Mouse (Mus musculus) heart, adult 2 months (tissue): ENCODE measurements at regions not wholly inside any gene's neighbourhood (a gene's known extent, or its start where the extent isn't known, plus 50 kb on each side); places are given as distances from the start of the nearest gene placed in this dataset.
A peak's percentile ranks its signal among the peaks of the same experiment; 100 is the strongest.

ENCODE experiments used
- DNase-seq, 2 experiments: peaks; one replicate each; pipeline ENCODE4 v3.0.0; 2021
- H3K27ac ChIP-seq: fragments of 200-600 bp; 2 replicates; pipeline ENCODE4 v1.8.1; 2022
- H3K27me3 ChIP-seq: fragments of 200-500 bp; 2 replicates; pipeline ENCODE4 v1.6.1; 2012; ENCODE audit warnings: mild to moderate bottlenecking, low read length, inconsistent platforms, mixed read lengths; ENCODE audit not compliant: control insufficient read depth, insufficient read depth
- H3K36me3 ChIP-seq: fragments of 200-500 bp; 2 replicates; pipeline ENCODE4 v1.6.1; 2012; ENCODE audit warnings: low read length, inconsistent platforms; ENCODE audit not compliant: control insufficient read depth, insufficient read depth
- H3K4me1 ChIP-seq: fragments of 200-500 bp; 2 replicates; pipeline ENCODE4 v1.6.1; 2011; ENCODE audit warnings: low read length; ENCODE audit not compliant: control insufficient read depth, insufficient read depth
- H3K4me3 ChIP-seq: fragments of 200-600 bp; 2 replicates; pipeline ENCODE4 v1.8.1; 2022
- H3K79me2 ChIP-seq: fragments of 200-500 bp; replicated peaks from 2 replicates; pipeline ENCODE4 v1.6.1; 2012; ENCODE audit warnings: mild to moderate bottlenecking, inconsistent platforms, low read length, moderate library complexity, mixed read lengths; ENCODE audit not compliant: control insufficient read depth, insufficient read depth
- H3K9ac ChIP-seq: fragments of 200-500 bp; 2 replicates; pipeline ENCODE4 v1.6.1; 2012; ENCODE audit warnings: low read depth, mild to moderate bottlenecking, control low read depth, inconsistent platforms, low read length, mixed read lengths
- CTCF ChIP-seq: fragments of 200-600 bp; IDR thresholded peaks from 2 replicates; pipeline ENCODE4 v1.8.1; 2022; ENCODE audit warnings: antibody characterized with exemption, mild to moderate bottlenecking, moderate library complexity
- EP300 ChIP-seq: fragments of 200-500 bp; IDR thresholded peaks from 2 replicates; pipeline ENCODE4 v1.6.1; 2011; ENCODE audit warnings: low read depth, low read length, control low read depth; ENCODE audit not compliant: insufficient read depth
- POLR2A ChIP-seq: fragments of 200-500 bp; IDR thresholded peaks from 2 replicates; pipeline ENCODE4 v1.6.1; 2011; ENCODE audit warnings: mild to moderate bottlenecking, low read depth, low read length, control low read depth; ENCODE audit not compliant: insufficient read depth
- WGBS: fragments of 180-500 bp; shearing (Covaris S2); methylation state at CpG from one replicate; pipeline ENCODE4 v1.1.7; 2018; 5-methylcytosine and 5-hydroxymethylcytosine counted together
- intact Hi-C: fragments of 180-260 bp; cut with DNase I; formaldehyde crosslinking; loops from one replicate; pipeline ENCODE4 v1.15.1; 2025

GRCm38 (mm10) chr6:49919813-49920170 lies 97.3 kb downstream of the Npy start:
- no peaks in the 10 kb centered on the region for H3K4me1 ChIP-seq
- no peak for TF ChIP-seq EP300
- no peak for TF ChIP-seq POLR2A
- no peak for TF ChIP-seq CTCF
- no peak overlapping the region for H3K9ac ChIP-seq
- no peaks in the 10 kb centered on the region for H3K79me2 ChIP-seq
- 72% methylated on average over 1 of the region's 1 CpGs for WGBS
- no peaks in the 10 kb centered on the region for H3K36me3 ChIP-seq
- H3K4me3 ChIP-seq = no peak overlapping the region
- H3K27ac ChIP-seq = no peak overlapping the region
- H3K27me3 ChIP-seq = no peaks in the 10 kb centered on the region; the same call in 1 of the 2 replicates
- intact Hi-C loops = loop anchor here (1.0 to 10.0 kb wide), 2 partner anchors 185 to 400 kb away; no protein-coding TSS in a partner anchor
- no peak for DNase-seq

- WGBS = 67% methylated on average over 5 of the region's 5 CpGs
- Histone ChIP-seq H3K4me3 (no peak overlapping the region), H3K27me3 (no peaks in the 10 kb centered on the region; the same call in 1 of the 2 replicates), H3K9ac (no peak overlapping the region), H3K36me3 (no peaks in the 10 kb centered on the region), H3K79me2 (no peaks in the 10 kb centered on the region), H3K4me1 (no peaks in the 10 kb centered on the region), H3K27ac (no peak overlapping the region)
- no peak for DNase-seq
- intact Hi-C loops = loop anchor here (10.0 kb wide), 1 partner anchor 181 kb away; no protein-coding TSS in a partner anchor
- TF ChIP-seq EP300 = no peak
- TF ChIP-seq POLR2A = no peak
- no peak for TF ChIP-seq CTCF
Measured at GRCm38 (mm10) chr6:49924296-49924695, 101.8 kb downstream of the Npy start.

GRCm38 (mm10) chr6:49928075-49928474 lies 105.6 kb downstream of the Npy start:
- Histone ChIP-seq H3K79me2 (no peaks in the 10 kb centered on the region), H3K4me1 (no peaks in the 10 kb centered on the region), H3K27ac (no peak overlapping the region), H3K4me3 (no peak overlapping the region), H3K27me3 (no peaks in the 10 kb centered on the region), H3K36me3 (no peaks in the 10 kb centered on the region), H3K9ac (no peak overlapping the region)
- DNase-seq = no peak
- intact Hi-C loops = loop anchor here (10.0 kb wide), 1 partner anchor 177 kb away; no protein-coding TSS in a partner anchor
- WGBS = 75% methylated on average over 4 of the region's 4 CpGs
- TF ChIP-seq EP300 (no peak), POLR2A (no peak), CTCF (no peak)

GRCm38 (mm10) chr6:49930104-49930503 lies 107.6 kb downstream of the Npy start:
- H3K36me3 ChIP-seq = no peaks in the 10 kb centered on the region
- intact Hi-C loops = loop anchor here (2.0 kb wide), 1 partner anchor 251 kb away; no protein-coding TSS in a partner anchor
- no peak overlapping the region for H3K9ac ChIP-seq
- 25% methylated on average over 4 of the region's 4 CpGs for WGBS
- no peak for TF ChIP-seq POLR2A
- TF ChIP-seq CTCF = peak; percentile 62
- H3K4me1 ChIP-seq = no peaks in the 10 kb centered on the region
- no peaks in the 10 kb centered on the region for H3K27me3 ChIP-seq
- H3K79me2 ChIP-seq = no peaks in the 10 kb centered on the region
- H3K4me3 ChIP-seq = no peak overlapping the region
- no peak for DNase-seq
- H3K27ac ChIP-seq = no peak overlapping the region

- no peak overlapping the region for H3K4me3 ChIP-seq
- no peak overlapping the region for H3K27ac ChIP-seq
- no peak for DNase-seq
- H3K79me2 ChIP-seq = no peaks in the 10 kb centered on the region
- no peak overlapping the region for H3K9ac ChIP-seq
- TF ChIP-seq EP300 = no peak
- no peak for TF ChIP-seq POLR2A
- no peak for TF ChIP-seq CTCF
- 83% methylated on average over 9 of the region's 9 CpGs for WGBS
- no peaks in the 10 kb centered on the region for H3K4me1 ChIP-seq
- H3K27me3 ChIP-seq = no peaks in the 10 kb centered on the region
- intact Hi-C loops = no loop called here
- no peaks in the 10 kb centered on the region for H3K36me3 ChIP-seq
Measured at GRCm38 (mm10) chr6:49943087-49943486, 120.6 kb downstream of the Npy start.

GRCm38 (mm10) chr6:49958891-49959290 lies 136.4 kb downstream of the Npy start:
- Histone ChIP-seq H3K4me1 (no peaks in the 10 kb centered on the region), H3K27ac (no peak overlapping the region), H3K9ac (no peak overlapping the region), H3K27me3 (no peaks in the 10 kb centered on the region), H3K36me3 (no peaks in the 10 kb centered on the region), H3K4me3 (no peak overlapping the region), H3K79me2 (no peaks in the 10 kb centered on the region)
- DNase-seq = no peak
- intact Hi-C loops = no loop called here
- TF ChIP-seq POLR2A (no peak), EP300 (no peak), CTCF (no peak)
- 81% methylated on average over 8 of the region's 8 CpGs for WGBS
